14 mouse cellular contexts compared by ENCODE assay signal in the genomic region with DNA sequence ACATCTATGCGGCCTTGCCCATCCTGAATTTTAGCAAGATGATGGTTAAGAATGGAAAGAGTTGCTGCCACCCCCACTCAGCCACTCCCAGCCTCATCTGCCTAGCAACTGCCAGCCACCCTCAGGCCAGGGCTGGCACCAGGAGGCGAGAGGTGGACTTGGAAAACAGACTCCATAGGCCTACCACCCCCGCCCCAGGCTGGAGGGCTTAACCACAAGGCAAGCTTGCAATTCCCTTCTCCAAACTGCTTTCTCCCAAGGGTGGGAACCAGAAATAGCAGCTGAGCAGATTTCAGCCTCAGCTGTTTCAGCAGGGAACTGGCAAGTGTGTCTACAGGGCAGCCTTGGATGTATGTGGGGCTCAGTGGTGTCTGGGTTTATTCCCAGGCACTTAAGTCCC. TPM values are rescaled to one million over a fixed set of nuclear protein-coding genes. Genes with fewer than 3 reads are reported as not detected.
DNase-seq lines count a peak whose midpoint lies in the region; ATAC-seq and TF ChIP-seq lines count a peak whose summit lies in the region.
"Had no signal": no experiment of that assay in that cellular context is flagged by ENCODE, and none has a peak within 500 bp of the region (broad histone marks: within the 10 kb centered on the region; RNA-seq: fewer than 3 reads in every experiment).

No protein-coding gene starts in this region.

- H3K4me2 ChIP-seq in forebrain, postnatal 0 days (ENCODE audit: low read depth): no peak overlapping the region
- no peak overlapping the region for H3K4me2 ChIP-seq in forebrain, embryonic 11.5 days (ENCODE audit: low read depth, low read length, severe bottlenecking)
- H3K4me2 ChIP-seq: liver, embryonic 11.5 days had no signal

- TF ChIP-seq POLR2A in kidney, adult 2 months (IDR thresholded peaks at IDR 0.05; ENCODE audit: low read depth, low read length): no peak

- H3K4me3 ChIP-seq in forebrain, postnatal 0 days (ENCODE audit: low read depth, low read length): no peak overlapping the region
- H3K4me3 ChIP-seq in forebrain, embryonic 11.5 days (ENCODE audit: low read depth, low read length): no peak overlapping the region
- H3K4me3 ChIP-seq in E14TG2a.4 (replicated peaks; ENCODE audit: low read length): 0 out of 2 replicates have a peak overlapping the region, but pooled peaks have one; percentile 10
- no peak overlapping the region for H3K4me3 ChIP-seq in kidney, adult 2 months (ENCODE audit: insufficient read depth, low read depth, low read length)
- H3K4me3 ChIP-seq: megakaryocyte, embryonic 14.5 days had no signal

- WGBS in forebrain, postnatal 0 days: 82% methylated on average over 3 of the region's 3 CpGs
- 89% methylated on average over 3 of the region's 3 CpGs for WGBS in forebrain, embryonic 11.5 days
- 88% methylated on average over 3 of the region's 3 CpGs for WGBS in kidney, adult 2 months

- peak; percentile 43 for DNase-seq in forebrain, postnatal 0 days
- no peak for DNase-seq in forebrain, embryonic 11.5 days (ENCODE audit: low spot score)
- peak; percentile 77 to 85 for DNase-seq in left cerebral cortex, postnatal 36 days (ENCODE audit: low spot score in 2 of 2)
- no peak for DNase-seq in kidney, adult 2 months
- DNase-seq in gastrocnemius, postnatal 25 days: no peak
- DNase-seq: cerebellum, adult 11 months; kidney, adult 18-20 months; thymus, adult 18-20 months had no signal

- peaks cover 94% of the 10 kb centered on the region for H3K36me3 ChIP-seq in forebrain, postnatal 0 days (ENCODE audit: insufficient read depth)
- peaks cover 28% of the 10 kb centered on the region for H3K36me3 ChIP-seq in forebrain, embryonic 11.5 days (ENCODE audit: control insufficient read depth, insufficient read depth, low read length)
- H3K36me3 ChIP-seq in E14TG2a.4 (ENCODE audit: insufficient read depth, low read length): peaks cover 100% of the 10 kb centered on the region
- peaks cover 21% of the 10 kb centered on the region for H3K36me3 ChIP-seq in kidney, adult 2 months (ENCODE audit: control insufficient read depth, insufficient read depth, low read length)

- ATAC-seq in forebrain, postnatal 0 days: peak; percentile 57
- no peak for ATAC-seq in forebrain, embryonic 11.5 days (replicated peaks; ENCODE audit: low FRiP score)
- ATAC-seq in frontal cortex, adult (ENCODE audit: low TSS enrichment): peak; percentile 47
- ATAC-seq in erythroblast, adult 5-6 weeks (replicated peaks; ENCODE audit: low FRiP score, poor library complexity, severe bottlenecking): no peak
- ATAC-seq: CD4-positive, CD25-positive, alpha-beta regulatory T cell, adult 4 months had no signal

- no peaks in the 10 kb centered on the region for H3K4me1 ChIP-seq in forebrain, postnatal 0 days (ENCODE audit: insufficient read depth)
- no peaks in the 10 kb centered on the region for H3K4me1 ChIP-seq in forebrain, embryonic 11.5 days (replicated peaks; ENCODE audit: control insufficient read depth, insufficient read depth, low read length)
- H3K4me1 ChIP-seq in E14TG2a.4 (replicated peaks; ENCODE audit: low read depth, low read length): peaks cover 40% of the 10 kb centered on the region
- no peaks in the 10 kb centered on the region for H3K4me1 ChIP-seq in kidney, adult 2 months (ENCODE audit: control insufficient read depth, insufficient read depth, low read length)

- no peak overlapping the region for H3K9ac ChIP-seq in forebrain, postnatal 0 days
- no peak overlapping the region for H3K9ac ChIP-seq in forebrain, embryonic 11.5 days (ENCODE audit: low read length)

- H3K9me3 ChIP-seq in forebrain, postnatal 0 days (ENCODE audit: low read length): no peaks in the 10 kb centered on the region
- no peaks in the 10 kb centered on the region for H3K9me3 ChIP-seq in forebrain, embryonic 11.5 days (ENCODE audit: control insufficient read depth, low read length)
- H3K9me3 ChIP-seq in E14TG2a.4 (ENCODE audit: low read length): no peaks in the 10 kb centered on the region
- H3K9me3 ChIP-seq: megakaryocyte, embryonic 14.5 days had no signal

- no peak for TF ChIP-seq CTCF in forebrain, postnatal 0 days (IDR thresholded peaks at IDR 0.05; ENCODE audit: low read depth)
- TF ChIP-seq CTCF in E14TG2a.4 (conservative IDR thresholded peaks at IDR 0.05; ENCODE audit: low read length): no peak
- no peak for TF ChIP-seq CTCF in kidney, adult 2 months (conservative IDR thresholded peaks at IDR 0.05; ENCODE audit: insufficient read depth, insufficient read length, low read depth, low read length)

- intact Hi-C loops in left cerebral cortex, postnatal 36 days (cut with DNase I): loop anchor here (2.0 kb wide), 2 partner anchors 20 to 60 kb away; a partner anchor contains a TSS

- no peaks in the 10 kb centered on the region for H3K27me3 ChIP-seq in forebrain, postnatal 0 days (ENCODE audit: insufficient read depth, low read length)
- no peaks in the 10 kb centered on the region for H3K27me3 ChIP-seq in forebrain, embryonic 11.5 days (ENCODE audit: control insufficient read depth, insufficient read depth, low read length)
- H3K27me3 ChIP-seq in E14TG2a.4 (ENCODE audit: insufficient read depth, low read length): no peaks in the 10 kb centered on the region
- H3K27me3 ChIP-seq in kidney, adult 2 months (replicated peaks; ENCODE audit: control insufficient read depth, insufficient read depth, low read length): no peaks in the 10 kb centered on the region
- H3K27me3 ChIP-seq: megakaryocyte, embryonic 14.5 days had no signal

- H3K27ac ChIP-seq in forebrain, postnatal 0 days (ENCODE audit: low read depth, low read length): peak overlapping the region; percentile 48
- no peak overlapping the region for H3K27ac ChIP-seq in forebrain, embryonic 11.5 days (ENCODE audit: low read depth, low read length)
- no peak overlapping the region for H3K27ac ChIP-seq in kidney, adult 2 months (ENCODE audit: insufficient read depth, low read depth, low read length)

RNA-seq across cellular contexts. Expression of a gene that starts 21.6 kb away (rescaled TPM):
- not detected in 2 replicates for total RNA-seq in forebrain, postnatal 0 days (2014; rRNA removed)
- polyA plus RNA-seq in forebrain, postnatal 0 days (2015; fragmentation: Nextera tagmentation; extraction: Ambion mirVana): 0.09 and 0.27 TPM in 2 replicates
- polyA plus RNA-seq in forebrain, embryonic 11.5 days (2014; fragmentation: Nextera tagmentation; extraction: Ambion mirVana): 0.60 and 0.69 TPM in 2 replicates
- 1 to 10 TPM in 1 of 2 experiments, under 1 TPM in 1; 0.72 to 1.4 TPM for total RNA-seq in left cerebral cortex, postnatal 36 days (2021)
- 0.11 and 0.24 TPM in 2 replicates for polyA plus RNA-seq in kidney, adult 2 months (2012; rRNA removed)
- total RNA-seq in erythroblast, adult 5-6 weeks (2015; ENCODE audit: low replicate concordance): not detected in 2 replicates
- 0.26 and 0.42 TPM in 2 replicates for total RNA-seq in erythroblast, adult 5-6 weeks (2017; ENCODE audit: low replicate concordance)
- total RNA-seq in gastrocnemius, postnatal 25 days (2021): under 1 TPM in 1 of 2 experiments, not detected in 1; 0.10 TPM
- polyA plus RNA-seq: CD4-positive, CD25-positive, alpha-beta regulatory T cell, adult 4 months had no signal

RNA-seq across cellular contexts. Expression of a gene that starts 39.2 kb away (rescaled TPM):
- total RNA-seq in forebrain, postnatal 0 days (2014; rRNA removed): 2.8 and 10.4 TPM in 2 replicates
- 3.5 and 3.8 TPM in 2 replicates for polyA plus RNA-seq in forebrain, postnatal 0 days (2015; fragmentation: Nextera tagmentation; extraction: Ambion mirVana)
- polyA plus RNA-seq in forebrain, embryonic 11.5 days (2014; fragmentation: Nextera tagmentation; extraction: Ambion mirVana): 0.52 and 0.88 TPM in 2 replicates
- total RNA-seq in left cerebral cortex, postnatal 36 days (2021): not detected
- 1.1 and 1.6 TPM in 2 replicates for polyA plus RNA-seq in kidney, adult 2 months (2012; rRNA removed)
- not detected in 2 replicates for total RNA-seq in erythroblast, adult 5-6 weeks (2015; ENCODE audit: low replicate concordance)
- total RNA-seq in erythroblast, adult 5-6 weeks (2017; ENCODE audit: low replicate concordance): not detected in 2 replicates
- not detected for total RNA-seq in gastrocnemius, postnatal 25 days (2021)
- polyA plus RNA-seq: liver, embryonic 11.5 days had no signal

RNA-seq across cellular contexts. Expression of a gene that starts 59.3 kb away (rescaled TPM):
- total RNA-seq in forebrain, postnatal 0 days (2014; rRNA removed): 45.1 and 71.2 TPM in 2 replicates
- polyA plus RNA-seq in forebrain, postnatal 0 days (2015; fragmentation: Nextera tagmentation; extraction: Ambion mirVana): 96.0 and 103 TPM in 2 replicates
- 182 and 199 TPM in 2 replicates for polyA plus RNA-seq in forebrain, embryonic 11.5 days (2014; fragmentation: Nextera tagmentation; extraction: Ambion mirVana)
- total RNA-seq in left cerebral cortex, postnatal 36 days (2021): 100 to 1,000 TPM; 180 to 203 TPM
- 340 and 367 TPM in 2 replicates for polyA plus RNA-seq in kidney, adult 2 months (2012; rRNA removed)
- 42.0 and 55.3 TPM in 2 replicates for total RNA-seq in erythroblast, adult 5-6 weeks (2015; ENCODE audit: low replicate concordance)
- total RNA-seq in erythroblast, adult 5-6 weeks (2017; ENCODE audit: low replicate concordance): 45.1 and 45.4 TPM in 2 replicates
- total RNA-seq in gastrocnemius, postnatal 25 days (2021): 10 to 100 TPM; 36.7 to 45.8 TPM

Comparison
In these comparisons a context has a peak if more than half of its experiments do, and no peak if none do; other contexts are left out.
1. ATAC-seq: peak in forebrain, postnatal 0 days (single experiment) and frontal cortex, adult (single experiment); none in forebrain, embryonic 11.5 days (single experiment) and erythroblast, adult 5-6 weeks (single experiment).
2. DNase-seq: peak in forebrain, postnatal 0 days (single experiment) and left cerebral cortex, postnatal 36 days (2 of 2); none in forebrain, embryonic 11.5 days (single experiment), kidney, adult 2 months (single experiment) and gastrocnemius, postnatal 25 days (single experiment).